ENCODE assay signal across 19 mouse cellular contexts in the genomic region with DNA sequence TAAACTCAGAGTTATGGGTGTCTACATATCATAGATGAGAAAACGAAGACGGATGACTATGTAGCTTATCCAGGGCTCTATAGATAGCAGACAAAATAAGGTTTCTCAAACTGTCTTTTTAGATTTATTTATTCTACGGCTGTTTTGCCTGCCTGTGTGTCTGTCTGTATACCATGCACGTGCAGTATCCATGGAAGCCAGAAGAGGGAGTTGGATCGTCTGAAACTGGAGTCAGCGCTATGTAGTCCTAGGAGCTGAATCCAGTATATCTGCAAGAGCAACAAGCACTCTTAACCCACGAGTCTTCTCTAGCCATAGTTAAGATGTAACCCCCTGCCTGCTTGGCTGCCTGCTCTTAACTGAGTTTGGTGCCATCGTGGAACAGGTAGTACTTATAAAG.
A peak's percentile ranks its signal among the peaks of the same experiment; 100 is the strongest.
DNase-seq lines count a peak whose midpoint lies in the region; ATAC-seq and TF ChIP-seq lines count a peak whose summit lies in the region.
"Had no signal": no experiment of that assay in that cellular context is flagged by ENCODE, and none has a peak within 500 bp of the region (broad histone marks: within the 10 kb centered on the region; RNA-seq: fewer than 3 reads in every experiment).

No protein-coding gene starts in this region.

- no peak for TF ChIP-seq POLR2A in kidney, adult 2 months (IDR thresholded peaks at IDR 0.05; ENCODE audit: low read depth, low read length)
- no peak for TF ChIP-seq POLR2A in brain, embryonic 14.5 days (IDR thresholded peaks at IDR 0.05; ENCODE audit: borderline replicate concordance, extremely low read depth, insufficient read depth, insufficient read length, poor library complexity, severe bottlenecking)

- ATAC-seq in kidney, embryonic 16.5 days (ENCODE audit: low FRiP score, low TSS enrichment): no peak
- ATAC-seq in neural tube, embryonic 11.5 days (ENCODE audit: insufficient read depth, low FRiP score, low TSS enrichment): no peak
- no peak for ATAC-seq in megakaryocyte, adult 5-6 weeks (ENCODE audit: poor library complexity, severe bottlenecking)

- no peaks in the 10 kb centered on the region for H3K4me1 ChIP-seq in kidney, adult 2 months (ENCODE audit: control insufficient read depth, insufficient read depth, low read length)
- no peaks in the 10 kb centered on the region for H3K4me1 ChIP-seq in kidney, embryonic 16.5 days (ENCODE audit: insufficient read depth, low read length)
- H3K4me1 ChIP-seq in neural tube, embryonic 11.5 days (ENCODE audit: control insufficient read depth, insufficient read depth, low read length): no peaks in the 10 kb centered on the region
- H3K4me1 ChIP-seq: embryonic facial prominence, embryonic 15.5 days; forebrain, embryonic 12.5 days; limb, embryonic 13.5 days; midbrain, embryonic 10.5 days had no signal

- no peaks in the 10 kb centered on the region for H3K9me3 ChIP-seq in kidney, embryonic 16.5 days (ENCODE audit: low read length)
- H3K9me3 ChIP-seq in neural tube, embryonic 11.5 days (ENCODE audit: control insufficient read depth, low read length): no peaks in the 10 kb centered on the region
- H3K9me3 ChIP-seq: embryonic facial prominence, embryonic 15.5 days; forebrain, embryonic 12.5 days; limb, embryonic 13.5 days; midbrain, embryonic 10.5 days had no signal

- TF ChIP-seq CTCF in kidney, adult 2 months (conservative IDR thresholded peaks at IDR 0.05; ENCODE audit: insufficient read depth, insufficient read length, low read depth, low read length): 0 out of 2 replicates have a peak, but pooled peaks have one; percentile 6
- peak; percentile 37; the same call in 1 of the 2 replicates for TF ChIP-seq CTCF in brain, embryonic 14.5 days (IDR thresholded peaks at IDR 0.05; ENCODE audit: borderline replicate concordance, extremely low read depth, insufficient read depth, insufficient read length)

- no peaks in the 10 kb centered on the region for H3K27me3 ChIP-seq in kidney, adult 2 months (replicated peaks; ENCODE audit: control insufficient read depth, insufficient read depth, low read length)
- H3K27me3 ChIP-seq in kidney, embryonic 16.5 days (ENCODE audit: insufficient read depth, low read length): no peaks in the 10 kb centered on the region
- no peaks in the 10 kb centered on the region for H3K27me3 ChIP-seq in neural tube, embryonic 11.5 days (ENCODE audit: control insufficient read depth, insufficient read depth, low read length)
- H3K27me3 ChIP-seq: embryonic facial prominence, embryonic 15.5 days; forebrain, embryonic 12.5 days had no signal

- 84% methylated on average over 8 of the region's 8 CpGs for WGBS in kidney, adult 2 months
- 88% methylated on average over 8 of the region's 8 CpGs for WGBS in kidney, embryonic 16.5 days
- WGBS in neural tube, embryonic 11.5 days: 79% methylated on average over 8 of the region's 8 CpGs

- H3K27ac ChIP-seq in kidney, adult 2 months (ENCODE audit: insufficient read depth, low read depth, low read length): no peak overlapping the region
- no peak overlapping the region for H3K27ac ChIP-seq in kidney, embryonic 16.5 days (ENCODE audit: low read length)
- H3K27ac ChIP-seq in neural tube, embryonic 11.5 days (ENCODE audit: low read depth, low read length): no peak overlapping the region
- H3K27ac ChIP-seq: embryonic facial prominence, embryonic 15.5 days; forebrain, embryonic 12.5 days; limb, embryonic 13.5 days; liver, embryonic 14.5 days; midbrain, embryonic 10.5 days had no signal

- no peak overlapping the region for H3K9ac ChIP-seq in kidney, embryonic 16.5 days (replicated peaks; ENCODE audit: low read length)
- no peak overlapping the region for H3K9ac ChIP-seq in neural tube, embryonic 11.5 days (ENCODE audit: low read length)
- H3K9ac ChIP-seq: embryonic facial prominence, embryonic 15.5 days; forebrain, embryonic 12.5 days; limb, embryonic 13.5 days; liver, embryonic 14.5 days had no signal

- H3K4me3 ChIP-seq in kidney, adult 2 months (ENCODE audit: insufficient read depth, low read depth, low read length): no peak overlapping the region
- H3K4me3 ChIP-seq in kidney, embryonic 16.5 days (ENCODE audit: low read length): no peak overlapping the region
- no peak overlapping the region for H3K4me3 ChIP-seq in neural tube, embryonic 11.5 days (ENCODE audit: low read depth, low read length)
- H3K4me3 ChIP-seq: embryonic facial prominence, embryonic 15.5 days; forebrain, embryonic 12.5 days; limb, embryonic 13.5 days; midbrain, embryonic 10.5 days; myocyte had no signal

- DNase-seq in cerebellum, postnatal 14 days: peak; percentile 9 to 38
- DNase-seq in cerebellum, adult 9-11 months: no peak
- DNase-seq in kidney, adult 2 months: no peak
- DNase-seq in neural tube, embryonic 11.5 days (ENCODE audit: low spot score): peak; percentile 14
- DNase-seq in neural tube, embryonic 10.5 days (ENCODE audit: extremely low spot score, low spot score): no peak
- DNase-seq in brain, embryonic 14.5 days (ENCODE audit: low read depth): no peak
- DNase-seq: cerebellum, adult 11 months; gastrocnemius, postnatal 36 days; heart, postnatal 4 days; layer of hippocampus, adult 9-11 months had no signal

- no peak overlapping the region for H3K4me2 ChIP-seq in kidney, embryonic 16.5 days (replicated peaks; ENCODE audit: low read depth, low read length)
- H3K4me2 ChIP-seq in neural tube, embryonic 11.5 days (ENCODE audit: low read depth): no peak overlapping the region
- H3K4me2 ChIP-seq: embryonic facial prominence, embryonic 15.5 days; forebrain, embryonic 12.5 days; heart, embryonic 11.5 days; limb, embryonic 13.5 days had no signal

- no peaks in the 10 kb centered on the region for H3K36me3 ChIP-seq in kidney, adult 2 months (ENCODE audit: control insufficient read depth, insufficient read depth, low read length)
- no peaks in the 10 kb centered on the region for H3K36me3 ChIP-seq in kidney, embryonic 16.5 days (ENCODE audit: insufficient read depth, low read length)
- H3K36me3 ChIP-seq in neural tube, embryonic 11.5 days (ENCODE audit: control insufficient read depth, insufficient read depth, low read length): no peaks in the 10 kb centered on the region
- H3K36me3 ChIP-seq: embryonic facial prominence, embryonic 15.5 days; forebrain, embryonic 12.5 days; limb, embryonic 13.5 days; midbrain, embryonic 10.5 days had no signal

Comparison
In these comparisons a context has a peak if more than half of its experiments do, and no peak if none do; other contexts are left out.
1. DNase-seq: peak in cerebellum, postnatal 14 days (2 of 2) and neural tube, embryonic 11.5 days (single experiment); none in cerebellum, adult 9-11 months (single experiment), kidney, adult 2 months (single experiment), neural tube, embryonic 10.5 days (single experiment) and brain, embryonic 14.5 days (single experiment).